Mouse (Mus musculus) neutrophil, adult 5-6 weeks (primary cell): ENCODE results near the gene Amd1. TPM values are rescaled to one million over a fixed set of nuclear protein-coding genes. Genes with fewer than 3 reads are reported as not detected.

Experiments used
- ATAC-seq: fragments of 151-379, 151-347 bp; 2 replicates; pipeline ENCODE4 v1.8.0; 2017; ENCODE audit warnings: mild to moderate bottlenecking, moderate TSS enrichment; ENCODE audit not compliant: insufficient number of reproducible peaks, poor library complexity, low FRiP score, severe bottlenecking; ENCODE audit errors: extremely low read depth
- total RNA-seq: library from RNA; stranded (forward); fragments of 200-1000 nt; gene quantifications from 2 replicates; pipeline ENCODE4 v1.2.3, GENCODE M21; 2017

Amd1 gene
- total RNA-seq: 56.6 and 62.4 TPM in 2 replicates

- peak; percentile 96 for ATAC-seq
These were observed at the start of gene Amd1 for GRCm38 (mm10) chr10:40302140-40302985. Gene Amd1, minus strand, starts transcription at chr10:40302186.

GRCm38 (mm10) chr10:40351156-40351555 lies 49.2 kb upstream of the Amd1 start:
- no peak for ATAC-seq

- no peak for ATAC-seq
These were observed 48.4 kb upstream of the Amd1 start for GRCm38 (mm10) chr10:40350245-40350932.

- ATAC-seq: peak; percentile 2; the same call in 1 of the 2 replicates
These were observed 47.7 kb upstream of the Amd1 start for GRCm38 (mm10) chr10:40349631-40350177.

- ATAC-seq: peak; percentile 85
These were observed 46.9 kb upstream of the Amd1 start for GRCm38 (mm10) chr10:40348566-40349536.

GRCm38 (mm10) chr10:40347461-40347954 lies 45.5 kb upstream of the Amd1 start:
- no peak for ATAC-seq

GRCm38 (mm10) chr10:40346776-40347403 lies 44.9 kb upstream of the Amd1 start:
- ATAC-seq: no peak

GRCm38 (mm10) chr10:40342036-40342435 lies 40.0 kb upstream of the Amd1 start:
- ATAC-seq: no peak

- no peak for ATAC-seq
These were observed 37.5 kb upstream of the Amd1 start, which contains the start of gene Cdk19 for GRCm38 (mm10) chr10:40339351-40339964. Gene Cdk19, plus strand, starts transcription at chr10:40339564.

GRCm38 (mm10) chr10:40332864-40333263 lies 30.9 kb upstream of the Amd1 start:
- no peak for ATAC-seq

- ATAC-seq: no peak
These were observed 28.3 kb upstream of the Amd1 start for GRCm38 (mm10) chr10:40330262-40330661.

GRCm38 (mm10) chr10:40328004-40328551 lies 26.1 kb upstream of the Amd1 start:
- no peak for ATAC-seq

- ATAC-seq: no peak
These were observed 18.3 kb upstream of the Amd1 start for GRCm38 (mm10) chr10:40320306-40320705.

- no peak for ATAC-seq
These were observed 15.0 kb upstream of the Amd1 start for GRCm38 (mm10) chr10:40316841-40317585.

- no peak for ATAC-seq
These were observed 10.8 kb upstream of the Amd1 start for GRCm38 (mm10) chr10:40312781-40313180.

- peak; percentile 44; the same call in 1 of the 2 replicates for ATAC-seq
These were observed 8.1 kb upstream of the Amd1 start for GRCm38 (mm10) chr10:40309884-40310635.
